In the genomic region with DNA sequence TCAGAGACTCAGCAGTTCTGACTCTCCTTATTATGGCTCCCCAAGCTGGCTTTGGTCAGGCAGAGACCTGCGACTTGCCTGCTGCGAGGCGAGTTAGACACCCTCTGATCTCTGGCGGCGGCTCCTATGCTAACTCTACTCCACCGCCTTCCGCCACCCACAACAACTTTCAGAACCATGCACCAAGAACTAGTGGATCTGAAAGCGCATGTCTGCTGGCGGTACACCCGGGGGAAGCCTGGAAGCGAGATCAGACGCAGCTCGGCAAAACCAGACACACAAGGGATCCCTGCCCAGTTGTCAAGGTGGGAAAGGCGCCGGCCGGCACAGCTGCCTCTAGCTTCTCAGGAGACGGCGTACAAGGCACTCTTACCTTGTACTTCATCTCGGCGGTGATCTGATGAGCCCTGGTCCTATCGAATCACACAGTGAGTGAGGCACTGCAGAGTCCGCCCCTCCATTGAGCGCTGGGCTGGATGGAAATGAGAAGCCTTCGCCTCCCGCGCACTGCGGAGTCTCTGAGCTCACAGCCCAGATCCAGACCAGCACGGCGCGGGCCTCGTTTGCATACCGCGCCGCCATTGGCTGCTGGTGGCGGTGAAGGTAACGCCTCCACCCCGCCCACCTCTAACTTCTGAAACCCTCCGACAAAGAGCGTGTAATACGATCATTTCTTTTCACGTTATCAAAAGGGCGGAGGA, we compare ENCODE assay signal across 8 mouse cellular contexts.
DNase-seq lines count a peak whose midpoint lies in the region; ATAC-seq lines count a peak whose summit lies in the region.

No protein-coding gene starts in this region.

- under 1% methylated on average over 42 of the region's 42 CpGs for WGBS in hindbrain, embryonic 16.5 days

- H3K4me2 ChIP-seq in hindbrain, embryonic 16.5 days (ENCODE audit: low read length): peak overlapping the region; percentile 82

- peak overlapping the region; percentile 91 for H3K27ac ChIP-seq in hindbrain, embryonic 16.5 days (ENCODE audit: low read depth, low read length)

- H3K4me1 ChIP-seq in hindbrain, embryonic 16.5 days (ENCODE audit: control insufficient read depth, insufficient read depth, low read depth, low read length): peaks cover 20% of the 10 kb centered on the region

- peak overlapping the region; percentile 76 for H3K4me3 ChIP-seq in hindbrain, embryonic 16.5 days (ENCODE audit: low read length)

- peak; percentile 99 for ATAC-seq in hindbrain, embryonic 16.5 days

- no peaks in the 10 kb centered on the region for H3K27me3 ChIP-seq in hindbrain, embryonic 16.5 days (replicated peaks; ENCODE audit: control insufficient read depth, insufficient read depth, low read length)

- H3K9me3 ChIP-seq in hindbrain, embryonic 16.5 days (ENCODE audit: control insufficient read depth, low read length): no peaks in the 10 kb centered on the region

- no peaks in the 10 kb centered on the region for H3K36me3 ChIP-seq in hindbrain, embryonic 16.5 days (ENCODE audit: control insufficient read depth, insufficient read depth, low read length)

- peak overlapping the region; percentile 79 for H3K9ac ChIP-seq in hindbrain, embryonic 16.5 days (ENCODE audit: low read depth, low read length)

- peak; percentile 97 for DNase-seq in ZHBTc4 (ENCODE audit: low read depth, low spot score)
- DNase-seq in cerebellum, postnatal 4 days (ENCODE audit: low spot score in 2 of 2): peak; percentile 80 to 88
- DNase-seq in gastrocnemius, adult 18-20 months (ENCODE audit: low spot score): peak; percentile 91
- peak; percentile 92 to 96 for DNase-seq in left cerebral cortex, adult 18-20 months (ENCODE audit: low spot score in 2 of 2)
- DNase-seq in lung, postnatal 4 days: peak; percentile 95 to 97
- peak; percentile 96 for DNase-seq in retina, postnatal 1 day
- peak; percentile 93 for DNase-seq in thymus, postnatal 4 days

Comparison
In these comparisons a context has a peak if more than half of its experiments do, and no peak if none do; other contexts are left out.
1. Peak in every context shown above with its lines: DNase-seq, ATAC-seq, H3K4me3 ChIP-seq and H3K27ac ChIP-seq.